Mouse (Mus musculus): Measurements from ENCODE around the gene Akap14. TPM values are rescaled to one million over a fixed set of nuclear protein-coding genes. Genes with fewer than 3 reads are reported as not detected.

Gene Akap14
- total RNA-seq, 1 experiment: not detected

DNA sequence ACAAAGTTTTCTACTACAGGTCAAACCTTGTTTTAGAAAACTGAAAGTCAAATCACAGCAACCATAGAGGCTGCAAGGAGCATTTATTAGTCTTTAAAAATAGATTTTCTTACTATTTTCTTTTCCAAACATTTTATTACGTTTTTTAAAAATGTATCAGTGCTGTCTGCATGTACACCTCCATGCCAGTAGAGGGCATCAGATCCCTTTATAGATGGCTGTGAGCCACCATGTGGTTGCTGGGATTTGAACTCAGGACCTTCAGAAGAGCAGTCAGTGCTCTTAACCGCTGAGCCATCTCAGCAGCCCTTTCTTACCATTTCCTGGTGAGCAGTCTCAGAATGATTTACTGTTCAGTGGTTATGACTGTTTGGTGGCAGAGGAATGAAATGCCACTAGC lies 64.8 kb downstream of the Akap14 start:
- no peak for TF ChIP-seq ZC3H11A (IDR thresholded peaks at IDR 0.05; ENCODE audit: borderline replicate concordance, low read depth, low read length)
- no peak for TF ChIP-seq HCFC1 (IDR thresholded peaks at IDR 0.05; ENCODE audit: borderline replicate concordance, insufficient read depth, low read length)
- TF ChIP-seq CHD2 (IDR thresholded peaks at IDR 0.05; ENCODE audit: low read depth, low read length): no peak
- no peak overlapping the region for H3K4me3 ChIP-seq (ENCODE audit: insufficient read depth in 1 of 2, low read depth in 1 of 2, low read length in 2 of 2, poor library complexity in 1 of 2, severe bottlenecking in 1 of 2)
- H3K27ac ChIP-seq (ENCODE audit: insufficient read depth, low read depth, low read length, poor library complexity, severe bottlenecking): no peak overlapping the region
- H3K4me1 ChIP-seq (ENCODE audit: control insufficient read depth in 2 of 2, insufficient read depth in 2 of 2, low read length in 2 of 2, poor library complexity in 1 of 2): no peaks in the 10 kb centered on the region
- H3K36me3 ChIP-seq (ENCODE audit: control insufficient read depth, insufficient read depth, low read length, poor library complexity, severe bottlenecking): no peaks in the 10 kb centered on the region; the same call in 1 of the 2 replicates
- no peak for DNase-seq (ENCODE audit: low read depth, low spot score)
- H3K9ac ChIP-seq (ENCODE audit: insufficient read depth, low read depth, low read length, poor library complexity, severe bottlenecking): no peak overlapping the region
- H3K9me3 ChIP-seq (ENCODE audit: control insufficient read depth, insufficient read depth, low read depth, low read length): no peaks in the 10 kb centered on the region
- in situ Hi-C loops (cut with MboI; ENCODE audit: low sequenced_read_pairs in 2 of 2, unreplicated experiment in 2 of 2): no loop called here

Other genes with a start within 250 kb of the Akap14 start
- gene Sept6, start 177.0 kb downstream of the Akap14 start, total RNA-seq (2012; rRNA removed): 6.4 TPM in 2 replicates
- not detected in 2 replicates for gene Sowahd, start 120.0 kb downstream of the Akap14 start, total RNA-seq (2012; rRNA removed)
- 1,536 and 1,684 TPM in 2 replicates for gene Rpl39, start 83.4 kb downstream of the Akap14 start, total RNA-seq (2012; rRNA removed)
- 15.0 and 18.8 TPM in 2 replicates for gene Upf3b, start 58.5 kb downstream of the Akap14 start, total RNA-seq (2012; rRNA removed)
- 8.2 and 10.9 TPM in 2 replicates for gene Nkap, start 42.0 kb downstream of the Akap14 start, total RNA-seq (2012; rRNA removed)
- gene Ndufa1, start 22.3 kb upstream of the Akap14 start, total RNA-seq (2012; rRNA removed): 353 and 389 TPM in 2 replicates
- 5.6 and 6.3 TPM in 2 replicates for gene Rnf113a1, start 22.4 kb upstream of the Akap14 start, total RNA-seq (2012; rRNA removed)
- gene Gm9, start 42.2 kb upstream of the Akap14 start, total RNA-seq (2012; rRNA removed): 2.3 and 2.9 TPM in 2 replicates
- 1.4 and 3.0 TPM in 2 replicates for gene Rhox1, start 53.4 kb upstream of the Akap14 start, total RNA-seq (2012; rRNA removed)
- 1.8 and 7.2 TPM in 2 replicates for gene Rhox2a, start 76.1 kb upstream of the Akap14 start, total RNA-seq (2012; rRNA removed)
- not detected in 2 replicates for gene Rhox3a, start 81.1 kb upstream of the Akap14 start, total RNA-seq (2012; rRNA removed)
- gene Rhox4a, start 96.5 kb upstream of the Akap14 start, total RNA-seq (2012; rRNA removed): not detected in 2 replicates
- not detected in 2 replicates for gene Rhox3a2, start 211.2 kb upstream of the Akap14 start, total RNA-seq (2012; rRNA removed)
- 0.36 TPM in 1 of 2 replicates, not detected in the other for gene Rhox4a2, start 222.0 kb upstream of the Akap14 start, total RNA-seq (2012; rRNA removed)
- gene Rhox2b, start 243.2 kb upstream of the Akap14 start, total RNA-seq (2012; rRNA removed): 0.69 and 2.1 TPM in 2 replicates

Measured in ES-E14 (cell line).